In genomic region chr15:27525233-27526005, GRCm38 (mm10) we compare ENCODE assay signal across 10 mouse cellular contexts. TPM values are rescaled to one million over a fixed set of nuclear protein-coding genes. Genes with fewer than 3 reads are reported as not detected.
A peak's percentile ranks its signal among the peaks of the same experiment; 100 is the strongest.
DNase-seq lines count a peak whose midpoint lies in the region; TF ChIP-seq lines count a peak whose summit lies in the region.
"Had no signal": no experiment of that assay in that cellular context is flagged by ENCODE, and none has a peak within 500 bp of the region (broad histone marks: within the 10 kb centered on the region; RNA-seq: fewer than 3 reads in every experiment).

No protein-coding gene starts in this region.

- peak overlapping the region; percentile 38 for H3K27ac ChIP-seq in gastrocnemius, adult 2 months

- TF ChIP-seq CTCF in gastrocnemius, adult 2 months (IDR thresholded peaks at IDR 0.05) = no peak

- H3K4me3 ChIP-seq in gastrocnemius, adult 2 months = no peak overlapping the region
- H3K4me3 ChIP-seq: erythroblast, embryonic 14.5 days; megakaryocyte, embryonic 14.5 days had no signal

- intact Hi-C loops in gastrocnemius, adult 2 months (cut with DNase I) = no loop called here
- intact Hi-C loops in left cerebral cortex, postnatal 4 days (cut with DNase I) = no loop called here
- intact Hi-C loops in left cerebral cortex, postnatal 36 days (cut with DNase I) = no loop called here

- peak; percentile 51 for DNase-seq in gastrocnemius, adult 2 months
- no peak for DNase-seq in gastrocnemius, postnatal 25 days
- DNase-seq in left cerebral cortex, postnatal 4 days = peak; percentile 37
- DNase-seq in left cerebral cortex, postnatal 36 days (ENCODE audit: low spot score in 2 of 2) = no peak
- DNase-seq in urinary bladder, postnatal 14 days (ENCODE audit: low spot score) = peak; percentile 35
- DNase-seq in urinary bladder, postnatal 25 days (ENCODE audit: low spot score) = no peak
- peak; percentile 68 for DNase-seq in yolk sac, embryonic 10.5 days (ENCODE audit: low spot score)
- DNase-seq in cerebellum, adult 9-11 months = no peak

RNA-seq across cellular contexts. Expression of gene Ank, which starts 58.9 kb away (rescaled TPM):
- total RNA-seq in gastrocnemius, adult 2 months (2021) = 100 to 1,000 TPM; 134 to 142 TPM
- total RNA-seq in gastrocnemius, postnatal 25 days (2021) = 100 to 1,000 TPM in 1 of 2 experiments, 10 to 100 TPM in 1; 92.7 to 101 TPM
- 100 to 1,000 TPM; 109 TPM for total RNA-seq in left cerebral cortex, postnatal 4 days (2021)
- 100 to 1,000 TPM; 173 to 186 TPM for total RNA-seq in left cerebral cortex, postnatal 36 days (2021)

Comparison
In these comparisons a context has a peak if more than half of its experiments do, and no peak if none do; other contexts are left out.
1. DNase-seq: peak in gastrocnemius, adult 2 months (single experiment), left cerebral cortex, postnatal 4 days (single experiment), urinary bladder, postnatal 14 days (single experiment) and yolk sac, embryonic 10.5 days (single experiment); none in gastrocnemius, postnatal 25 days (single experiment), left cerebral cortex, postnatal 36 days (0 of 2), urinary bladder, postnatal 25 days (single experiment) and cerebellum, adult 9-11 months (single experiment).